Mouse (Mus musculus) embryo, embryonic 9.5 days (tissue): ENCODE results near the gene Rs1.
A peak's percentile ranks its signal among the peaks of the same experiment; 100 is the strongest.
"Not testable (repeated sequence)": the region's sequence is repeated elsewhere in the genome, so short reads cannot be mapped to it uniquely, and the experiment has no call there.

Experiments
- DNase-seq: peaks from one replicate; pipeline ENCODE4 v3.0.0-alpha.2; 2017; ENCODE audit errors: extremely low spot score

The Rs1 gene

DNA sequence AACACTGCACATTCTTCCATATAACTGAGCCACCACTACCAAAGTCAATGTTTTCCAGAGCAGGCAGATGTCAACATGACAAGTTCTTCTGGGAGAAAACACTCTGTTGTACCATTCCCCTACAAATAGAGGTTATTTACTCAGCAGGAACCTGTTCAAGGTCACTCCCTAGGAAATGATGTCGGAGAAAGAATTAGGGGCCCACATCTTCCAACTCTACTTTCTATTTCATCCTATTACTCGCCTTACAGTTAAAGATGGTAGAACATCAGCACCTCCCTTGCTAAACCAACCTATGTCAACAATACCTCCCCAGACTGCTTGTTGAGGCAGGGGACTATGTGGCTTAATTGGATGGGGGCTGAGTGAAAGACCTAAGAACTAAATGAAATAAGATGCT is at the start of gene Rs1:
Rs1 (plus strand) TSS at position 301 of the 400 bp plus-strand sequence.
- DNase-seq = no peak

DNA sequence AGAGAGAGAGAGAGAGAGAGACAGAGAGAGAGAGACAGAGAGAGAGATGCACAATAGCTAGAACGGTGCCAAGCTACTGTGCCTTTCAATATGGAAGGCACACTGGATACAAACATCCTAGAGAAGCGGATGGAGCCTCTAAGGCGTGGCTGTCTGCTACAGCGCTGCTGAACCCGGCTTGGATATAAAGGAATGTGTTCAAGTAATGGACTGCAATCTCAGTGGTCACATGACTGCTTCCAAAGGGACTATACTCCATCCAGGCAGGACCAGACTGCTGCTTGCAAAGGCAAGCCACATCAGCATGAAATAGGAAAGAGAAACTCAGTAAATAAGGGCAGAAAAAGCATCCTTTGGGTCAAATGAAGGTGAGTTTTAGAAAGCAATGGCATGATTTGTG is 32.2 kb upstream of the Rs1 start, which contains the start of gene Ppef1:
Ppef1 (minus strand) TSS at position 116 of the 400 bp plus-strand sequence.
- DNase-seq = no peak

DNA sequence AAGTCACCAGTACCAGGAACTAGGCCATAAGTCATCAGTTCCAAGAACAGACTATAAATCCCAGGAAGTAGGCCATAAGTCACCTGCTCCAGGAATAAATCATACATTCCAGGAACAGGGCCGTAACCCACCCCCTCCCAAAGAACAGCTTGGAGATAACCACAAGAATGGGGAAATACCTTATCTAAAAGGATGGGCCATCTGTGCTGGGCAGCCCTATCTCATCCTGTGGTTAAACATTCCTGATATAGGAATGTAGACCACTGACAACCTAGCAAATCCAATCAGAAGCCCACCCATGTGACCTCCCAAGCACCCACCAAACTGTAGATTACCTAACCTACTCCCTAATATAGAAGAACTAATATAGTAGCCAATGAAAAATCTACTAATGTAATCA is 22.4 kb upstream of the Rs1 start:
- DNase-seq = no peak

DNA sequence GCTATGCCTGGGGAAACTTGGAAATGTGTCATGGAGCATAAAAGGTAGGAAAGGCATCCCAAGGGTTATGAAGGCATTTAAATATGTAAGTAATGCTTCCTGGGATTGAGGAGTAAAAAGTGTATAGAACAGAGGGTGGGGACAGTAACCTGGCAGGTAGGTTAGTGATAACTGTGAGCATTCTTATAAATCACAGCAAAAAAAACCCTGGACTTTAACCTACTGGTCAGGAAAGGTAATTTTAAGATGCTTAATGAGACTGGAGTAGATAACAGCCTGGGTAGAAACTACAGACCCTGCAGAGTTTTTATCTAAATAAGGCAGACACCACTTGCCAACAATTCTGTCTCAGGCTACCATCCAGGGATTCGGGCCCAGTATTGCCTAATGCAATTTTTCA is 19.2 kb upstream of the Rs1 start:
- DNase-seq = no peak

DNA sequence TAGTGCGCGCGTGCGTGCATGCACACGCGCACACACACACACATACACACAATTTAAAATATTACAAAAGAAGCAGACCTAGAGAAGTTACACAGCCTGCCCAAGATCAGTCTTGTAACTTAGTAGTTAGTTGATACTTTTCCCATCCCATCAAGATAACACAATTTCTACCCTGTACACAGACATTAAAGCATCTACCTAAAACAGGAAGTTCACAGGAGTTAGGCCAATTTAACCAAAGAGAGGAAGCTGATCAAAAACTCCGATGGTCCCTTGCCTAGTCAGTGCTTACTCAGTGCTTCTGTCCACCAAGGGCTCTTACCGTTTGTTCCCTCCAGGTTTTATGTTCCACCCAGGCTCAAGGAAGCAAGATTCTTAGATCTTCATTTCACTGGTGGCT is 17.0 kb upstream of the Rs1 start:
- no peak for DNase-seq

DNA sequence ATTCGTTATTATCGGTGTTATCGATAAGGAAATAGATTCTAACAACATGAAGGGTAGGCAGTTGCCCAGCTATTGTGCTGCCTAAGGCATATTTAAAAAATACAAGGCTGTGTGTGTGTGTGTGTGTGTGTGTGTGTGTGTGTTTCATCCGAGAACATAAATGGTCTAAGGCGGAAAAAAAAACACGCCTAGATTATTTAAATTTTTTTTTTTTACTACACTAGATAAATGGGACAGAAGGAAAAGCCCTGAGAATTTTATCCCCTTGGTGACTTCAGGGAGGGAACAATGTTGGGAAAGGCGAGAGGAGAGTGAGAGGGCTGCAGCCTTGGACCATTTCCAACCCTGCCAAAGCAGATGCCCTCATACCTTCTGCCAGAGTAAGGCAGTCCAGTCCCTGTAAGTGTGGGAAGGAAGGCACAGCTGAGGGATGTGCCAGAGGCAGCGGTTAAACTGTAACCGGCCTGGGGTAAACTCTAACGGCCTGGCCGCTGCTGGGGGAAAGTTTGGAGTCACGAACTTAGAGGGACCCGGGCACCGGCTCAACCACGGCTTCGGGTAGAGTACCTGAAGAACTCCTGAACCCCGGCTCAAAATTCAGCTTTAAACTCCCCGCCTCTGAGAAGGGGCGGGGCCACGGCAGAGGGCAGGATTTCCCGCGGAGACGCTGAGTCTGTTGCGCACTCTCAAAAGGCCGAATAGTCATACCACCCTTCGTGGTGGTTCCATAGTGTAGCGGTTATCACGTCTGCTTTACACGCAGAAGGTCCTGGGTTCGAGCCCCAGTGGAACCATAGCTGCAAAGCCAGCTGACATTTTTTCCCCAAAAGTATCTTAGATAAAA is 2.2 kb upstream of the Rs1 start:
- peak; percentile 85 for DNase-seq

DNA sequence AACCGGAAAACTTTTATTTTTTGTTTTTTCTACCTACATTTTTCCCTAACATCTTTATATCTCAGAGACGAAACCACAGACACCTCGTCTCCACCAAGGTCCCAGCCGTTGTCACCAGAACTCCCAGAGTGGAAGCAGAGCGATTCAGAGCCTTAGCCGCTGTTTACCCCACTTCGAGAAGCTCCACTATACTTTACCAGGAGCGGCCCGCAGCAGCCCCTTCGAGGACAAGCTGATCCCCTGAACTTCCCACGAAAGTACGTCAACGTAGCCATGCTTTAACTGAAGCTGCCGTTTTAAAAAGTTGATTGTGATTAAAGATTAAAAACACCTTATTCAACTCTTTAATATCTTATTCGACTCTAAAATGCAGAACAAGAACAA is 1.6 kb upstream of the Rs1 start:
- DNase-seq = no peak

DNA sequence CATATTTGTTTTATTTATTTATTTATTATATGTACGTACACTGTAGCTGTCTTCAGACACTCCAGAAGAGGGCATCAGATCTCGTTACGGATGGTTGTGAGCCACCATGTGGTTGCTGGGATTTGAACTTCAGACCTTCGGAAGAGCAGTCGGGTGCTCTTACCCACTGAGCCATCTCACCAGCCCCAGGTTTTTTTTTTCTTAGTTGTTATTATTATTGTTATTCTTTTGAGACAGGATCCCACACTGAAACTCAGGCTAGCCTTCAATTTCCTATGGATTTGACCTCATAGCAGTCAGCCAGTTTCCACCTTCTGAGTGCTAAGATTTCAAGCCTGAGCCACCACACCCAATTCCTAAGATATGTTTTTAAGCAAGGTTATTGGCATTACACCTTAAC is 1.8 kb downstream of the Rs1 start:
- not testable (repeated sequence) for DNase-seq

DNA sequence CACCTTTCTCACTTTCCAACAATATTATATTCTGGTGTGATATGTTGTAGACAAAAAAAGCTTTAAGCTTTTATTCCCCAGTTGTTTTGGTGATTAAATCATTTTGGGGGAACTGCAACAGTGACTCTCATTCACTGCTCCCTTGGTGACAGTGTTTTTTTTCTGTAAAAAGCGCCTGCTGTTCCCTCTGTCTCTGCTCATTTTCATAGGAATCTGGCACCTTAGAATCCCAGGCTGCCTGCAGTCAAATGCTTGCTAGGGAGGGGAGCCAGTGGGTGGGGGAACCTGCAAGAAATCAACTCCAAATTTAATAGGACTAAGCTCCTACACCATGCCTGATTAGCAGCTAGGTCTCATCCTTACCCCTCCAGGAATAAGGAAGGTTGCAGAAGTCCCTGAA is 5.2 kb downstream of the Rs1 start:
- DNase-seq = no peak

DNA sequence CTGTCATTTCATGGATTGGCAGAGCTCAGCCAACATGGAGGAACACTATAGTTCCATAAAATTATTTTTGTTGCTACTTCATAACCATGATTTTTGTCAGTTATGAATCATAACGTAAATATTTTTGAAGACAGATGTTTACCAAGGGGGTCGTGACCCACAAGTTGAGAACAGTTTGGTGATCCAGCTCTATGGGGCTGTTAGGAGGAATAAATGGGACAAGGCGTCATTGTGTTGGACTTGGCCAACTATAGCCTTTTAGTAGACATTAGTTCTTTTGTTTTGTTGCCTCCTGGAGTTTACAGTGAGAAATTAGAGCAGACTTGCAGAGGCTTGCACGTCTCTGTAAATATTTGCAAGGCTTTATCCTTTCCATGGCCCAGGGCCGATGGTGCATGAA is 14.5 kb downstream of the Rs1 start:
- DNase-seq = no peak

DNA sequence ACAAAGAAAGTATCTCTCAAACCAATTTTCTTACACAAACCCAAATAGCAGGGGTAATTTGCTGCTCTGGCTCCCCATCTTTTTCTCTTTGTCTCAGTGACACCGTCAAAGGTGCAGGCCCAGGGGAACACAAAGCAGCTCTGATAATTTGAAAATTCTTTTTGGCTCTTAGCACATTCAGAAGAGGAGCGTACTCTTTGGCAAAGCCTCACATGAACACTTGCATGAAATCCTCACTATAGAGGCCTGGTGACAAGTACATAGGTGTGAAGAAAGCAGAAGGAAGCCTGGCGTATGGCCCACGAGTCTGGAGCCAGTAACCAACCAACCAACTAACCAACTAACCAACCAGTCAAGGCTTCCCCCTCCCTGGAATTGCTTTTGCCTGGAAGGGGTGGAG is 27.1 kb downstream of the Rs1 start:
- DNase-seq = no peak

DNA sequence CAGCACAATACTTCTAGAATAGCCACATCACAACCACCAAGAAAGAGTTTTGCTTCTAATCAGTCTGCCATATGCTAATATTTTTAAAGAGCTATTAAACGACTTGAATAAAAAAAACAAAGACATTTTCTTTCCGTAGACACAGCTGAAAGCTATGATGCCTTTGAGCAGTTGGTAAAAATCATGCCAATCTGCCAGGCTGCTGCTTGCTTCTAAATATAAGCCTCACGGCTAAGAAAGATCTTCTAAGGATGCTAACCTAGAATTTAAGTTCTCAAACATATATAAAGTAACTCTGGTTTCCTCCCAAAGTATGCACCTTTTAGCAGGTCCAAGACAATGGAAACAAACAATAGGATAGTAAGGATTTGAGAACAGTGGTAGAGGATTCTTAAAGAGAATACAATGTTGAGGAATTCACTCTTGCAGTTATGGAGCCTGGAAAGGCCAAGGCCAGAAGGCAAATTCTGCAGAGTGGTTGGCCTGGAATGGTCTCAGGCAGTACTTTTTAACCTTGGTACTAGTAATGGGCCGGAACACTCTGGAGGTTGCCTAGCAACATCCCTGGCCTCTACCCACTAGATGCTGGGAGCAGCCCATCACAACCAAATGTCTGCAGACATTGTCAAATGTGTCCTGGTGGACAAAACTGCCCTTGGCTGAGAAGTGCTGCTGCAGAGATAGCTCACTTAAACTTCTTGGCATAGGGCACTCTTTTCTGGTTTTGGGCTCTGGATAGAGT is 36.8 kb downstream of the Rs1 start:
- DNase-seq = no peak

DNA sequence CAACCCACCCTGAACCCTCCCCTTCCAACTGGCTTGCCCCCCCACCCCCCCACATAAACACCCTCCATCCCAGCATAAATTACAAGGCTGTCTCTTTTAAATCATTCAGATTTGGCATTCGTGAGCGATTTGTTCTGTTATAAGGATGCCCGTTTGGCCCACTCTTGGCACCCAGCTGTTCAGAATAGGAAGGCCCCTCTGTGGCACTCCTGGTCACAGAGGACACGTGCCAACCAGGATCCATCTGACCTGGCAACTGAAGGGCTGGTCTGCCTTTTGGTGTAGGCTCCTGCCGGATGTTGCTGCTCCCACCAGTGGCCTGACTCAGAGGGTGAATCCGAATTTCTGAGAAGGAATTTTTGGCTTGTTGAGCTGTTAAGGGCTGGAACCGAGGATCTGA is 40.4 kb downstream of the Rs1 start:
- DNase-seq = no peak
